Mouse (Mus musculus): ENCODE measurements around the gene Foxf2. TPM values are rescaled to one million over a fixed set of nuclear protein-coding genes. Genes with fewer than 3 reads are reported as not detected.

Gene Foxf2
- total RNA-seq, 2 experiments from 2014 or later: not detected

DNA sequence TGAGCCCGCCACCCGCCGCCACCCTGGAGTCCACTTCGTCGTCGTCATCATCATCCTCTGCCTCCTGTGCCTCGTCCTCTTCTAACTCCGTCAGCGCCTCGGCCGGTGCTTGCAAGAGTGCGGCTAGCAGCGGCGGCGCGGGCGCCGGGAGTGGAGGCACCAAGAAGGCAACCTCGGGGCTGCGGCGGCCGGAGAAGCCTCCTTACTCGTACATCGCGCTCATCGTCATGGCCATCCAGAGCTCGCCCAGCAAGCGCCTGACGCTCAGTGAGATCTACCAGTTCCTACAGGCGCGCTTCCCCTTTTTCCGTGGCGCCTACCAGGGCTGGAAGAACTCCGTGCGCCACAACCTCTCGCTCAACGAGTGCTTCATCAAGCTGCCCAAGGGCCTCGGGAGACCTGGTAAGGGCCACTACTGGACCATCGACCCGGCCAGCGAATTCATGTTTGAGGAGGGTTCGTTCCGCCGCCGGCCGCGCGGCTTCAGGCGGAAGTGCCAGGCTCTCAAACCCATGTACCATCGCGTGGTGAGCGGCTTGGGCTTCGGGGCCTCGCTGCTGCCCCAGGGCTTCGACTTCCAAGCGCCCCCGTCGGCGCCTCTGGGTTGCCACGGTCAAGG, 676 bp downstream of the Foxf2 start:
- DNase-seq: peak; percentile 36

DNA sequence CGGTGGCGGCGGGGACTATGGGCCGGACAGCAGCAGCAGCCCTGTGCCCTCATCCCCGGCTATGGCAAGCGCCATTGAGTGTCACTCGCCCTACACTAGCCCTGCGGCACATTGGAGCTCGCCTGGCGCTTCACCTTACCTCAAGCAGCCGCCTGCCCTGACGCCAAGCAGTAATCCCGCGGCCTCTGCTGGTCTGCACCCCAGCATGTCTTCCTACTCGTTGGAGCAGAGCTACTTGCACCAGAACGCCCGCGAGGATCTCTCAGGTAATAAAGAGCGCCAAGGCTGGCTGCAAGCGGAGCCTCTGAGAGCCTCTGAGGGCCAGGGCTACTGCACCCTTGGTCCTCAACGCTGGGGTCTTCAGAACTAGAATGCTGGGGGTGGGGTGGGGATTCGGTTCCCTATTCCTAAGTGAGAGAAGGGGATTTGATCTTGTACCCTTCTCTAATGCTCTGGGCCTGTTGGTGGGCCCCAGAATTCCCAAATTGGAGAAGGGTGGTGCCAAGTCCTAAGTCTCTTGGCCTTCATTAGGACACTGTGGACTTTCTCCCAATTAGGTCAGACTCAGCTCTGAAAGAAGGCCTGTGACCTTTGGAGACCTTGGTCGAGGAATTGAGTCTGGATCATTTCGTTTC, 1.5 kb downstream of the Foxf2 start:
- no peak for DNase-seq

DNA sequence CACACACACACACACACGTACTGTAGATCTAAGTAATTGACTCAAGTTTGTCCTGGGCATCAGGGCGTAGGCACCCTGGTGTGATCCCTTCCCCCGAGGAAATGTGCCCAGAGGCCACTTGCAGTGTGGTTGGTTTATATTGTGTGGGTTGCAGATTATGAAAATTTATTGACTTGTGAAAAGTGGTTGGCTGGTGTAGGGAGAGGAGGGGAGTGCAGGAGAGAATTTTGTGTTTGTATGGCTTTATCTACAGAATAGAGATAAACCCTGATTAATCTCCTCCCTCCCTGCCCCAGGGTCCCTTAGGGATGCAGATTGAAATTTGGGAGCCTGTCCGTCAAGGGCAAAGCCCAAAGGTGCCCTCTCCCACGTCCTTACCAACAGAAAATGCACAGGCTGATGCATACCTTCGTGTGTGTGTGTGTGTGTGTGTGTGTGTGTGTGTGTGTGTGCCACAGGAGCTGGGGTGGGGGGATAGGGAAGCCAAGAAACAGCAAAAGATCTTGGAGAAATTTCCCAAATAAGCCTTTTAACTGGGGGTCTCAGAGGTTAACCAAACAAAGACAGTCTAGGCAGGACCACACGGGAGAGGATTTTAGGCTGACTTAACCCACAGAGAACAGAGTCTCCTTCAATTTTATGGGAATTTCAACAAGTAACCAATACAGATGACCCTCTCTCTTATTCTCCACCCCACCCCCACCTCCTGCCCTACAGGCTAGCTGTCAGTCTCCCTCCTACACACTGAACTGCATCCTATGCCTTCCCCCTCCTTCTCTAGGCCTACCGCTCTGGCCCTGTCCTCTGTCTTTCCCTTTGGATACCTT, 2.5 kb downstream of the Foxf2 start:
- DNase-seq: no peak

DNA sequence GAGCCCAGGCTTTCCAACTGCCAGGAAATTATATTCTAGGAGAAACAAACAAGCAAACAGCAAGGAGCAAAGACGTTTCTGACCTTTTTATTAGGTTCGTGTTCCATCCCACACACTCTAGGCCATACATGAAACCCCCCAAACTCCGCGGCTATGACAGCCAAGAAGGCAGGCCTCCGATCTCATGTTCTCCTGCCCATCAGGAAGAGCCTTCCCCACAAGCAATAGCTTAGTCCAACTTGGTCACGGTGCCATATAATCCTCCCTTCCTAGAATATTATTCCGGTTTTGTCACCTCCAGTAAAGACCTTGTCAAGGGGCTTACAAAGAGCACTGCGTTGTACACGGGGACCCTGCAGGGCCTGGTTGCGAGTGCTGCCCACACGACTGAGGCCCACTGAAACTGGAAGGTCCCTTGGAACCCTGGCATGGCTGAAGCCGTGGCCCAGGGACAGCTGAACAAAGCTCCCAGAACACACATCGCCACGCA, 3.1 kb downstream of the Foxf2 start:
- no peak for DNase-seq

DNA sequence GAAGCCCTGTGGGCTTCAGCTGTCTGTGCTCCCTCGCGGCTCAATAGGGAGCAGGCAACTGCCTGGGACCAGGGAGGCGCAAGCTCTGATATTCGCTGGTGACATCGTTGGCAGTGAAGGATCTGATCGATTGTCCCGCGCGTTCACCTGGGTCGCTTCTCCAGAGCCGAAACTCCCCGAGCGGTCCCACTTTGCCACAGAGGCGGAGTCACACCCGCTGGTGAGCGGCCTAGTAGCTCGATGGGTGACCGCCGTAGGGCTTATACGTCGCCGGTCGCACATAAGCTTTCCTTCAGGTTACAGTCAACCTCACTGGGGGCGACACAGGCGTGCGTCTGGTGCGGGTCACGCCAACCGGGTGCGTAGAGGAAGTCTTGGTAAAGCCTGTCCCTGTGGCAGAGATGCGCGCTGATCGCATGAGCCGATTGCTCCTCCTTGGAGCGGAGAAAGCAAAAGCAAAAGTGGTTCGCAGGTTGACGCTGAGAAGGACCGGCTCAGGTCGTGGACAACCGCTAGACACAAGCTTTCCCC, 3.8 kb downstream of the Foxf2 start:
- DNase-seq: no peak

DNA sequence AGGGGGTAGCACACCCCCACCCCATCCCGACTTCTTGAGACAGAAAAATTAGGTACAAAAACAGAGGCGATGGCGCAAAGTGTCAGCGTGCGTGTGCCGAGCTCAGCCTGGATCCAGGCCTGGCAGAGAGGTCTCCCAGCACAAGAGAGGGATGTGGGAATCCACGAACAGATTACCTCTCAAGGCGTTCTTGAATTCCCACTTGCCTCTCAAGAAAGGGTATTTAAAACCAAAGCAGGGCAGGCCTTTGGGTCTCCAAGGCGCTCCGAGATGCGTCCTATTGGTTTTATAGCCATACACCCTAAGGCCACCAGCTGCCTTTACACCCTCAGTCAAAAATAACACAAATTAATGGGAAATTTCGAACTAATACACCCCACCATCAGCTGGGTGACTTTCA, 4.4 kb downstream of the Foxf2 start:
- no peak for DNase-seq

DNA sequence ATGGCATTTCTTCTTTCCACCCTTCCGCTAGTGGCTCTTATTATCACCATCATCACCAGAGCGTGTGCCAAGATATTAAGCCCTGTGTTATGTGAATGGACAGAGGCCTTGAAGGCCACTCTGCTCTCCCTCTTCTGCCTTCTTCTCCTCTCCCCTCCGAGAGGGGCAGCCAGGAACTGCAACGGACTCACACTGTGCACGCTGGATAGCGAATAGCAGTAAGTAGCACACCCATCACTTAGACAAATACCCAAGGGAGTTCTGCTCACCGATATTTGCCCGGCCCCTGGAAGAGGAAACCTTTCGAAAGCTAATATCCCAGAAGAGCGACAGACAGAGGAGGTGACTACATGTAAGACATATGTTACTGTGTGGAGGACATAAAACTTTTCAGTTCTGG, 4.9 kb downstream of the Foxf2 start:
- DNase-seq: no peak

DNA sequence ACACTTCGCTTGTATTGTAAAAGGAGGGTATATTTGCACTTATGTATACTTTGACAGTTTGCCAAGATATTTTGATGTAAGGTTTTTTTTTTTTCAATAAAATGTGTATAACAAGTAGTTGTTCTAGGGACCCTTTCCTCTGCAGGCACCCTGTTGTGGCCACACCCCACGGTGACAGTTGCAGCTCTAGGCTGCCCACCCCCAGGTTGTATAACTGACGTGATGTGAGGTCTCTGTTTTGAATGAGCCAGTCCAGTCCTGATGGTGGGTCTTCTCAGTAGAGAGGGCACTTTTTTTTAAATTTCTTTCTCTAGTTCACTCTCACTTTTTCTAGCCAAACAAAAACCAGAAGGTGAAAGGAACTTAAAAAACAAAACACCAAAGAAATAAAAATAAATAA, 5.7 kb downstream of the Foxf2 start:
- DNase-seq: no peak

DNA sequence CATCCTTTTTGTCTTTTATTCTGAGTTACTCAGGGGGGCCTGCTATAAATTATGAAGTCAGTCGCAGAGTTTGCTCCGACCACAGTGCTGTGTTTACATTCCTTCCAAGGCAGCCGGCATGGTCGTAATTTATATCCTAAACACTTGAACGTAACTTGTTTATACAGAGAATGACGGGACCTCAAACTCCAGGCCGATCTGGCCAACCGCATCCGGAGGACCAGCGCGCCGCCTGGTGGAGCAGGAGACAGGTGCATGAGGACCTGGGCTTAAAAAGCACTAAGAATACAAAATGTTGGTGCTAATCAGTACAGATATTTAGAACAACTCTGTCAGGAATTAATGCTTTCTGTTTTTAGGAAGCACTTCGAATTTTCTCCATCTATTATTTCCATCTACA, 6.8 kb downstream of the Foxf2 start:
- DNase-seq: peak; percentile 79

DNA sequence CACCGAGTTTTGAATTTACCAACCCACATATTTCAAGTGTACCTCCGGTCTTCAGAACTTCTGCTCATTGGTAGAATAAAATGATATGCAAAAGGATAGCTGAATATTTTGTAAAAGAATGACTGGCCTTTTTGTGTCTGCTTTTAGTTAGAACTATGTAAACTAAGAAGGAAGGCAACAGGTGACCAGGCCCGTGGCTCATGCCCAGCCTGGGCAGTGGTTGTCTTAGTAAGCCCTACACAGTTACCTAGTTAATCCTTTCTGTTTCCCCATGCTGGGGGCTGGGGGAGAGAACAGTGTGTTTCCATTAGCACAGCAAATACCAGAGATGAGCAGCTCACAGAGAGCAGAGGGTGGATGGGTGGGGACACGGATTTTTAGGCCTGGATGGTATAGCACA, 7.6 kb downstream of the Foxf2 start:
- no peak for DNase-seq

DNA sequence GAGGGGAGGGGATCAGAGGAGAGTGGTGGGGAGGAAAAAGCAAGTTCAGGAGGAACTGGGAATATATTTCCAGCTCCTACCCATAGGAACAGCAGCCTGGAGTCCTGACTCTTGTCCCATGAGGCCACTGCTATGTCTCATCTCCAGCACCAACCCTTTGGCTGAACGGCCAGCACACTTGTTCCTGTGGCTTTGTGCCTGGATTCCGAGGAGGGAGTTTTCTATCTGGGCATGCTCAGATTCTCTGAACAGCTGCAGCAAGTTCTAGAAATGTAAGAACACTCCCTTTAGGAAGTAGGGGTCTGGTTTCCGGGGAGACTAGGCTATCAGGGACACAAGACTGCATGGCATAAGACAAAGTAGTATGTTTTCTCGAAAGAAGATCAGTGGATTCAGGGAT, 9.9 kb downstream of the Foxf2 start:
- DNase-seq: no peak

DNA sequence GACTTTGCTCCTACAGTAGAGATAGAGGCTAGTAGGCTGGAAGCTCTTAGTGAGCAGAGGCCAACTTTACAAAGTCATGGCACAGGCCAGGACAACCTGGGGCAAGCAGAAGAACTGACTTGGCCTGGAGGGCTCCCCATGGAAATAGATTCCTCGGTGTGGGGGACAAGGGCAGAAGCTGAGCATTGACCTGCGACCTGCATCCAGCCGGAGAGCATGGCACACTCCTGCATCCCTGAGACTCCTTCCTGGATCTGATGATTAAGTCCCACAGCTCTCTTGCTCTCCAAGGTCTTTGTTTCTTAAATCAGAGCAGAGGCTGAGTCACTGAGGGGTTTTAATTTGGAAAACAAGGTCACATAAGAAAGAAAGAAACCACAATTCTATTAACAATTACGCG, 15.9 kb downstream of the Foxf2 start:
- no peak for DNase-seq

DNA sequence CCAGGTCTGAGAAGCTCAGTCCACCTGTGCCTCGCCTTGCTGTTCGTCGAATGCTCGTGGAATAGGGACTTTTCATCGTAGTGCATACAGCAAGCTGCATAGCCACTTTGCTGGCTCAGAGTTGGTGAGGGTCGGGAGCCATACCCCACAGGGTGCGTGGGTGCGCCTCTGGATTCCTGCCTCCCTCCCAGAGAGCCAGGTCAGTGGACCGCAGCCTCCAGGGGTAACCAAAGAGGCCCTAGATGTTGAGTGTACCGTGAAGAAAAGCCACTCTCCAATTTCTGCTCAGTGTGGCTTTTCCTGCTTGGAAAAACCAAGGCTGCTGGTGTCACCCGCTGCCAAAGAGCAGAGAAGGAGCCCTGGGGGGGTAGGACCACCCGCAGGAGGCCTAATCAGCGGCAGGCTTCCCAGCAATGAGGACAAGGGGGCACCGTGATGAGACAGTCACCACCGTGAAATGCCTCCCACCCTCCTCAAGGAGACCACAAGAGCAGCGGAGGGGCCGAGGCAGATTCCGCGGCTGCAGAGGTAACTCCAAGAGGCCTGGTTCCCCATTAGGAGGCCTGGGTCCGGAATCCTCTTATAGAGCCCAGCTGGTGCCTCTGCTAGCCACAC, 26.6 kb downstream of the Foxf2 start:
- DNase-seq: no peak

DNA sequence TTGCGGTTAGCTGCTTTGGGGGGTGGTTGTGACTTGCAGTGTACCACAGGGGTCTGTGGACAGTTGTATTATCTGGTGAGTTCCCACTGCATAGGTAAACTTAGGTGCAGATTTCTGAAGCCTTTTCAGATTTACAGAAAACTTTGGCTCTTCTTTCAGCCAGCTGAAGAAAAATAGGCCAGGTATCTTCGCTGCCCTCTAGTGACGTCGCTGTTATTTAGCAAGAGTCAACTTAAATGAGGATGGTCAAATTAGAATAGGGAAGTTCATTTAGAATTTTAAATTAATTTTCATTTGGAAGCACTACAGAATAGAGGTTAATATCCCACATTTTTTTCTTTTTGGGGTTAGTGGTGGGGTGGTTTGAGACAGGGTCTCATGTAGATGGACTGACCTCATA, 30.6 kb downstream of the Foxf2 start:
- DNase-seq: no peak

DNA sequence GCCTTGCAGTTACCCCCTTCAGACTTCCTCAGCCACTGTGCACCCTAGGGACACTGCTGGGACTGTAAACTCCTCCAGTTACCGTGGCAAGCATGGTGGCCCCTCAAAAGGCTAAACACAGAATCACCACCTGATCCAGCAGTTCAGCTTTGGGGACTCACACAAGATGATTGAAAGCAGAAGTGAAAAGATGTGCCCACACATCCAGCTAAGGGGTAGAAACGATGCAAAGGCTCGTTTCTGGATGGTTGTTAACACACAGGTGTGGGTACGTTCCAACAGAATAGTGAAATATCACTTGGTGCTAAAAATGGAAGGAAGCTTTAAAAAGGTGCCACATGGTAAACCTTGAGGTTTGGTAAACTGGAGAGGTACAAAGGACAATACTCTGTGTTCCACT, 32.6 kb downstream of the Foxf2 start:
- DNase-seq: no peak

DNA sequence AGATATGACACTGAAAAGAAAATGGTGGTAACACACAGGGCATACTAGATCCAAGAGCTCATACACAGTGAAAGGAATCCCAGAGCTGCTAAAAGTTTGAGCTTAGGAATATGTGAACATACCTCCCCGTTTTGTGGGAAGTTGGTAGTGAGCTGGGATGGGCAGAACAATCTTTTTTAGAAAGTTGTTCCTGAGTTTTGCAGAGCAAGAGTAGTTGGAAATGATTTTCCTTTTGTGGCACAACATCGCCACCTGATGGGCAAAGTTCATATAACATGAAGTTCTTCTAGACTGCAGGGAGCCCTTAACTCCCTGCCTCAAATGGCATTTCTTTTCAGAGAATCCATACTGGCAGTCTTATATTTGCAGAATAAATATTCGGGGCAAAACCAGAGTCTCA, 33.3 kb downstream of the Foxf2 start:
- DNase-seq: peak; percentile 56

DNA sequence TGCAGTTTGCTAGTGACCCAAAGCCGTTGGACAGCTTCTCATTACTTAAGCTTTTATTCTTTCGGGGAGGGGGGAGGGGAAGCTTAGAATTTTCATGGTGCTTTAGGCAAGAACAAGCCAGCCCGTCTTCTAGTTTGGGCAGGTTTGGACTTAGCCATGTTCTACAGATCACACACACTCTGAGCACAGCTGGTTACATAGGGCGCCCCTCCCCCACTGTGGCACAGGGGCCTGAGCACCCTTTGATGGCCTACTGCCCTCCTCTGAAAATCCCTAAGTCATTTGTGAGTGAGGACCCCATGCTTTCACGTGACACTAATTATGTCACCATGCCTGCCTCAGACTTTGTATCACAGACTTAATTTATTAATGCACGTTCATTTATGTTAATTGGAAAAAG, 35.6 kb downstream of the Foxf2 start:
- DNase-seq: no peak

DNA sequence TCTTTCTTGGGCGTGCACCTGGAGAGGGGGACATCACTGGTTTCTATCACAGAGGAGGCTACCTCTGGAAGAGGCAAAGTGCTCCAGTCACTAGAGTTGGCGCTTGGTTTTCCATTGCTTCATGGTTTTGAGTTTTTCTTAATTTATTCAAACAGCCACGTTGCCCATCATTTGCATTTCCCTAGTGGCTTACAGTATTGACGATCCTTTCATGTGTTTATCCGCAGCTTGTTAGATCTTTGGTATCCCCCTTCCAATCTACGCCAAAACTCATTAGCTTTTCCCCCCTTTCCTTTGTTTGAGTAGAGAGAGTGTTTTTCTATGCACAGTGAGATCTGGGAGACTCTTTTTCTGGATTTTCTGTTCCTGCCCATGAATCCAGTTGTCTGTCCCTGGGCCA, 39.8 kb downstream of the Foxf2 start:
- no peak for DNase-seq

DNA sequence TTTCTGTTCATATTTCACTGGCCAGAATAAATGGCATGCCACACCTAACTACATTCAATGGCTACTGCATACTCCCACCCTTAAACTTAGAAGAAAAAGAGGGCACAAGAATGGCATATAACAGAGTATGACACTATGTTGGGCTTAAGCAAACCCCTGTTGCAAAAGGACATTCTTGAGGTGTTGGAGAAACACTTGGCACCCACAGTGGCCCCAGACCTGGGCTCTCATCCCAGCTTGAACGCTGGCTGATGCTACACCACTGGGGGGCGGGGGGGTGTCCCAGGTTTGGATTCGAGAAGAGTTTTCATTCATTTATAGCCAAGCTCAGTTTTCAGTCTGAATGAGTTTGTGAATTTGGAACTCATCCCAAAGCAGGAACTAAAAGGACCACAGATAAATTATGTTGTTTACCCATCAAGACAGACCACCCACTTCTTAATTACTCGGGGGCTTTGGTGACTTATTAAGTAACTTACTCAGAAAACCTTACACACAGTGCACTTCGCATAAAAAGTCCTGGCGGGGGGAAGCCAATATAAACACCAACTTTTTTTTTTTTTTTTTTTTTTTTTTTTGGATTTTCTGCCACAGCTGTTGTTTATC, 42.4 kb downstream of the Foxf2 start:
- no peak for DNase-seq

DNA sequence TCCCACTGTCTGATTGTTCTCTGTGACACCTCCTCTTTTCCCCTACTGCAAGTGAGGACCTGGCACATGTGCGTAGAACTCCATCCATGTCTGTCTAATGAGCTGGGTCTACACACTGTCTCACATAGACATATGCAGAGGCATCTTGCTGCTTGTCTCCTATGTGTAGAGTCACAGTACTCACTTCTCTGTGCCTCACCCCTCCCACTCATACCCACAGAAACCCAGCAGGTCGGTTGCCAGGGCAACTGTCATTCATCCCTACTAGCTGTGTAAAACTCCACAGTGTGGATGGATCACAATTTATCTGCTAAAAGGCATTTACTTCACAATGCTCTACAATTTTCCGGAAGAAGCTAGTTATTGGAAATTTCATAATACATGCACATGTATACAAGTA, 46.5 kb downstream of the Foxf2 start:
- no peak for DNase-seq
